Mouse (Mus musculus) brain, embryonic 14.5 days (tissue): ENCODE results near the gene Zdhhc16.

Source experiments
- CTCF ChIP-seq: fragments of 200-500 bp; IDR thresholded peaks from 2 replicates; pipeline ENCODE4 v1.5.1; 2012; ENCODE audit warnings: inconsistent platforms, mild to moderate bottlenecking, moderate library complexity, borderline replicate concordance; ENCODE audit not compliant: insufficient read depth, insufficient read length; ENCODE audit errors: extremely low read depth
- POLR2A ChIP-seq: fragments of 200-500 bp; IDR thresholded peaks from 2 replicates; pipeline ENCODE4 v1.6.1; 2012; ENCODE audit warnings: mild to moderate bottlenecking, inconsistent platforms, borderline replicate concordance; ENCODE audit not compliant: poor library complexity, insufficient read depth, insufficient read length, severe bottlenecking; ENCODE audit errors: extremely low read depth

DNA sequence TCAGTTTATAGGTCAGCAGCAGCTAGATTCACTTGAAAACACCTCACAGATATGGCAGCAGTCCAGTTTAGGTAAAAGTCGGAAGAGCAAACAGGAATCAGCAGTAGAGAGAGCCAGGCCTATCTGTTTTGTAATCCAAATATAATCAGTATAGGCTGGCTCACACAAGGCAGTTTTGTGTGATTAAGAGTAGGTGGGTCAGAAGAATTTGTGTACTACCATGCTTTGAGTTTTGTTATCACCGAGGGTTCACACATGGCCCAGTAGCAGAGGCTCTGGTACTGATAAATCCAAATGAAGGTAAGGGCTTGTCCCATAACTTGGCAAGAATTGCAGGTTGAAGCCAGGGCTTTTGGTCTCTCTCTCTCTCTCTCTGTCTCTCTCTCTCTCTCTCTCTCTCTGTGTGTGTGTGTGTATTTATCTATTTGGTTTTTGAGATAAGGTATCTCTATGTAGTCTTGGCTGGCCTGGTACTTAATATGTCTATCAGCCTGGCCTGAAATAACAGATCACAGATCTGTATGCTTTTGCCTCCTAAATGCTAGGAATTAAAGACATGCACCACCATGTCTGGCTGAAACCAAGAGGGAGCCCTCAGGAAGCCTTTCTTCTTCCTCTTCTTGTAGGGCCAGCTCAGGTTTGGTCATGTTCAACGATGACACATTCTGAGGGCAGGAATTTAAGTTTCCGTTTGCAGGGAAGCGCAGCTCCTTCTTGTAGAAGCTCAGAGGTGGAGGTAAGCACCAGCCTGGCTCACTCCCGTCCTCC lies 26.8 kb upstream of the Zdhhc16 start:
- no peak for TF ChIP-seq CTCF
- no peak for TF ChIP-seq POLR2A
